ENCODE assay signal across 12 mouse cellular contexts in the genomic region with DNA sequence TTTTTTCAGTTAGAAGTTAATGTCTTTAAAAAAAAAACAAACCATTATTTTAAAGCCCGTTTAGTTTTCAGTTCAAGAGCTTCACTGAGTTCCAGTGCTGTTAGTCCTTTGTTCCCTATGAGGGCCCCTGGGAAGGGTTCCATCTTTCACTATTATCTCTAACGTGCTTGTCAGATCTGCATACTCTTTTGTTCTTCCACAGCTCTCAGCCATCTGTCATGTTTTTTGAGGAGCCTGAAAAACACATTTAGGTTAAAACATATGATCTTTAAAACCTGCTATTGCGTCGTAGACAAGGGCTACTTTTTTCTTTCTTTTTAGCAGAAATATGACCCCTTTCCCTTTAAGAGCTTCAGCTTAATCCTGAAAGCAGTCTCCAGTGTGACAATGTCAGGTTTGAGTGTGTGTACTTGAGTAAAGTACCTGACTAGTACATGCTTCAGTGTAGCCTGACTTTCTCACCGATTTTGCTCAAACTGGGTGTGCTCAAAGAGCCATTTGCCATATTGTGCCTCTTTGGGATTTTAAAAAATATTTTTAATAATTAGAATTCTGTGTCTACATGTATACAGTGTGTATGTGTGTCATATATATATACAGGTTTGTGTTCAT.
DNase-seq lines count a peak whose midpoint lies in the region; ATAC-seq lines count a peak whose summit lies in the region.
"Had no signal": no experiment of that assay in that cellular context is flagged by ENCODE, and none has a peak within 500 bp of the region (broad histone marks: within the 10 kb centered on the region; RNA-seq: fewer than 3 reads in every experiment).

No protein-coding gene starts in this region.

- H3K4me1 ChIP-seq in forebrain, embryonic 12.5 days, result peaks cover 14% of the 10 kb centered on the region
- peaks cover 4% of the 10 kb centered on the region for H3K4me1 ChIP-seq in hindbrain, embryonic 14.5 days (replicated peaks; ENCODE audit: control insufficient read depth, insufficient read depth, low read length)
- peaks cover 10% of the 10 kb centered on the region for H3K4me1 ChIP-seq in neural tube, embryonic 13.5 days (replicated peaks)
- H3K4me1 ChIP-seq: embryonic facial prominence, embryonic 15.5 days had no signal

- no peaks in the 10 kb centered on the region for H3K27me3 ChIP-seq in forebrain, embryonic 12.5 days
- no peaks in the 10 kb centered on the region for H3K27me3 ChIP-seq in hindbrain, embryonic 14.5 days (ENCODE audit: control insufficient read depth, insufficient read depth, low read length)
- no peaks in the 10 kb centered on the region for H3K27me3 ChIP-seq in neural tube, embryonic 13.5 days
- H3K27me3 ChIP-seq: embryonic facial prominence, embryonic 15.5 days had no signal

- intact Hi-C loops in gastrocnemius, postnatal 36 days (cut with DNase I), result no loop called here

- H3K27ac ChIP-seq in forebrain, embryonic 12.5 days, result peak overlapping the region; percentile 81
- peak overlapping the region; percentile 80 for H3K27ac ChIP-seq in hindbrain, embryonic 14.5 days
- H3K27ac ChIP-seq in neural tube, embryonic 13.5 days (replicated peaks), result peak overlapping the region; percentile 72
- H3K27ac ChIP-seq: embryonic facial prominence, embryonic 15.5 days had no signal

- H3K9me3 ChIP-seq in forebrain, embryonic 12.5 days, result no peaks in the 10 kb centered on the region
- no peaks in the 10 kb centered on the region for H3K9me3 ChIP-seq in hindbrain, embryonic 14.5 days (ENCODE audit: control insufficient read depth, low read length)
- H3K9me3 ChIP-seq in neural tube, embryonic 13.5 days, result no peaks in the 10 kb centered on the region
- H3K9me3 ChIP-seq: embryonic facial prominence, embryonic 15.5 days had no signal

- no peaks in the 10 kb centered on the region for H3K36me3 ChIP-seq in forebrain, embryonic 12.5 days (replicated peaks)
- H3K36me3 ChIP-seq in hindbrain, embryonic 14.5 days (replicated peaks; ENCODE audit: control insufficient read depth, insufficient read depth), result no peaks in the 10 kb centered on the region
- H3K36me3 ChIP-seq in neural tube, embryonic 13.5 days, result no peaks in the 10 kb centered on the region
- H3K36me3 ChIP-seq: embryonic facial prominence, embryonic 15.5 days had no signal

- ATAC-seq in forebrain, embryonic 12.5 days (ENCODE audit: low FRiP score), result peak; percentile 85
- ATAC-seq in hindbrain, embryonic 14.5 days (ENCODE audit: low FRiP score), result peak; percentile 62; the same call in 1 of the 2 replicates
- ATAC-seq in neural tube, embryonic 13.5 days (ENCODE audit: low read depth), result peak; percentile 66
- no peak for ATAC-seq in frontal cortex, adult (ENCODE audit: low TSS enrichment)
- ATAC-seq: liver, postnatal 0 days had no signal

- H3K9ac ChIP-seq in forebrain, embryonic 12.5 days, result no peak overlapping the region
- no peak overlapping the region for H3K9ac ChIP-seq in hindbrain, embryonic 14.5 days
- H3K9ac ChIP-seq in neural tube, embryonic 13.5 days, result no peak overlapping the region
- H3K9ac ChIP-seq: embryonic facial prominence, embryonic 15.5 days; liver, postnatal 0 days had no signal

- 22% methylated on average over 5 of the region's 5 CpGs for WGBS in forebrain, embryonic 12.5 days
- WGBS in hindbrain, embryonic 14.5 days, result 24% methylated on average over 5 of the region's 5 CpGs
- WGBS in neural tube, embryonic 13.5 days, result 37% methylated on average over 5 of the region's 5 CpGs

- peak; percentile 10 for DNase-seq in layer of hippocampus, adult 9-11 months
- no peak for DNase-seq in layer of hippocampus, postnatal 10 days (ENCODE audit: low spot score in 2 of 2)
- DNase-seq in hindbrain, embryonic 14.5 days (ENCODE audit: low spot score), result peak; percentile 63
- DNase-seq in thymus, postnatal 4 days, result no peak
- no peak for DNase-seq in gastrocnemius, postnatal 36 days
- DNase-seq: gastrocnemius, postnatal 14 days; kidney, postnatal 4 days; liver, postnatal 0 days had no signal

- H3K4me2 ChIP-seq in forebrain, embryonic 12.5 days, result no peak overlapping the region
- no peak overlapping the region for H3K4me2 ChIP-seq in hindbrain, embryonic 14.5 days (replicated peaks)
- H3K4me2 ChIP-seq in neural tube, embryonic 13.5 days, result no peak overlapping the region
- H3K4me2 ChIP-seq: embryonic facial prominence, embryonic 15.5 days had no signal

- no peak overlapping the region for H3K4me3 ChIP-seq in forebrain, embryonic 12.5 days (replicated peaks)
- H3K4me3 ChIP-seq in hindbrain, embryonic 14.5 days (replicated peaks; ENCODE audit: low read length), result no peak overlapping the region
- no peak overlapping the region for H3K4me3 ChIP-seq in neural tube, embryonic 13.5 days
- H3K4me3 ChIP-seq: embryonic facial prominence, embryonic 15.5 days had no signal

Comparison
In these comparisons a context has a peak if more than half of its experiments do, and no peak if none do; other contexts are left out.
1. DNase-seq: peak in layer of hippocampus, adult 9-11 months (single experiment) and hindbrain, embryonic 14.5 days (single experiment); none in layer of hippocampus, postnatal 10 days (0 of 2), thymus, postnatal 4 days (single experiment) and gastrocnemius, postnatal 36 days (0 of 2).
2. Peak in every context shown above with its lines, with median percentiles within 50 percentile points of each other: H3K27ac ChIP-seq.